In the genomic region with DNA sequence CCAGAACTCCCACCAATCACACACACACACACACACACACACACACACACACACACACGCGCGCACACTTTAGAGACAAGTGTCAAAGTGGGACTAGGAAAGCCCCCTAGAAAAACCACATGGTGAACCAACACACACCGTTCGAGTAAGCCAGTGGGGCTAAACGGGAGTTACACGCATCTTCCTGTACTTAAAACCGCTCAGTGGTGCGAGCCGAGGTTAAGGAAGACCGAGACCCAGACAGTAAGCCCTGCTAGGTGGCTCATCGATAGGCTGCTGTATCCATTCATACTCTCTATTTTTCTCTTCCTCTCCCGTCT, we compare ENCODE assay signal across 9 mouse cellular contexts. TPM values are rescaled to one million over a fixed set of nuclear protein-coding genes. Genes with fewer than 3 reads are reported as not detected.
DNase-seq lines count a peak whose midpoint lies in the region; ATAC-seq and TF ChIP-seq lines count a peak whose summit lies in the region.
"Had no signal": no experiment of that assay in that cellular context is flagged by ENCODE, and none has a peak within 500 bp of the region (broad histone marks: within the 10 kb centered on the region; RNA-seq: fewer than 3 reads in every experiment).

No protein-coding gene starts in this region.

- H3K9ac ChIP-seq in kidney, embryonic 15.5 days: peak overlapping the region; percentile 74
- peak overlapping the region; percentile 53 for H3K9ac ChIP-seq in embryonic facial prominence, embryonic 13.5 days
- peak overlapping the region; percentile 57 for H3K9ac ChIP-seq in intestine, embryonic 16.5 days (ENCODE audit: low read depth, low read length)

- H3K27ac ChIP-seq in kidney, embryonic 15.5 days: peak overlapping the region; percentile 98
- H3K27ac ChIP-seq in embryonic facial prominence, embryonic 13.5 days: no peak overlapping the region
- peak overlapping the region; percentile 59 for H3K27ac ChIP-seq in intestine, embryonic 16.5 days (ENCODE audit: low read length)
- peak overlapping the region; percentile 81 for H3K27ac ChIP-seq in olfactory bulb, adult 2 months (ENCODE audit: insufficient read depth, low read depth, low read length)

- peaks cover 36% of the 10 kb centered on the region for H3K4me1 ChIP-seq in kidney, embryonic 15.5 days
- peaks cover 16% of the 10 kb centered on the region for H3K4me1 ChIP-seq in embryonic facial prominence, embryonic 13.5 days
- no peaks in the 10 kb centered on the region for H3K4me1 ChIP-seq in intestine, embryonic 16.5 days (ENCODE audit: control insufficient read depth, insufficient read depth, low read length)
- H3K4me1 ChIP-seq in olfactory bulb, adult 2 months (ENCODE audit: control insufficient read depth, insufficient read depth, low read length): peaks cover 3% of the 10 kb centered on the region; the same call in 1 of the 2 replicates

- no peaks in the 10 kb centered on the region for H3K36me3 ChIP-seq in kidney, embryonic 15.5 days
- no peaks in the 10 kb centered on the region for H3K36me3 ChIP-seq in embryonic facial prominence, embryonic 13.5 days
- no peaks in the 10 kb centered on the region for H3K36me3 ChIP-seq in intestine, embryonic 16.5 days (ENCODE audit: control insufficient read depth, insufficient read depth, low read length)

- intact Hi-C loops in gastrocnemius, postnatal 36 days (cut with DNase I): no loop called here

- DNase-seq in kidney, postnatal 10 days: no peak
- no peak for DNase-seq in gastrocnemius, postnatal 36 days
- no peak for DNase-seq in adrenal gland, postnatal 36 days
- no peak for DNase-seq in left cerebral cortex, adult 11 months (ENCODE audit: low spot score)

- no peak for ATAC-seq in kidney, embryonic 15.5 days (replicated peaks; ENCODE audit: low FRiP score)
- ATAC-seq in embryonic facial prominence, embryonic 13.5 days (ENCODE audit: insufficient number of reproducible peaks, insufficient read depth, low FRiP score, low TSS enrichment, low read depth): no peak
- no peak for ATAC-seq in intestine, embryonic 16.5 days

- TF ChIP-seq CTCF in olfactory bulb, adult 2 months (IDR thresholded peaks at IDR 0.05; ENCODE audit: insufficient read depth, low read depth, low read length): no peak

- H3K4me3 ChIP-seq in kidney, embryonic 15.5 days (replicated peaks): peak overlapping the region; percentile 75
- peak overlapping the region; percentile 62 for H3K4me3 ChIP-seq in embryonic facial prominence, embryonic 13.5 days
- peak overlapping the region; percentile 39 for H3K4me3 ChIP-seq in intestine, embryonic 16.5 days (ENCODE audit: low read length)
- H3K4me3 ChIP-seq in olfactory bulb, adult 2 months (ENCODE audit: insufficient read depth, low read depth, low read length): peak overlapping the region; percentile 43
- H3K4me3 ChIP-seq: myocyte had no signal

- H3K27me3 ChIP-seq in kidney, embryonic 15.5 days: no peaks in the 10 kb centered on the region
- H3K27me3 ChIP-seq in embryonic facial prominence, embryonic 13.5 days: peaks cover 87% of the 10 kb centered on the region
- H3K27me3 ChIP-seq in intestine, embryonic 16.5 days (replicated peaks; ENCODE audit: control insufficient read depth, insufficient read depth, low read length): peaks cover 5% of the 10 kb centered on the region; the same call in 1 of the 2 replicates

- 0 out of 2 replicates have a peak, but pooled peaks have one; percentile 7 for TF ChIP-seq POLR2A in olfactory bulb, adult 2 months (IDR thresholded peaks at IDR 0.05; ENCODE audit: insufficient read depth, low read depth, low read length)

- under 1% methylated on average over 13 of the region's 13 CpGs for WGBS in kidney, embryonic 15.5 days
- WGBS in embryonic facial prominence, embryonic 13.5 days: 3% methylated on average over 13 of the region's 13 CpGs
- 5% methylated on average over 13 of the region's 13 CpGs for WGBS in intestine, embryonic 16.5 days
- 8% methylated on average over 13 of the region's 13 CpGs for WGBS in olfactory bulb, adult 2 months

- H3K9me3 ChIP-seq in kidney, embryonic 15.5 days (replicated peaks): no peaks in the 10 kb centered on the region
- no peaks in the 10 kb centered on the region for H3K9me3 ChIP-seq in embryonic facial prominence, embryonic 13.5 days
- no peaks in the 10 kb centered on the region for H3K9me3 ChIP-seq in intestine, embryonic 16.5 days (ENCODE audit: control insufficient read depth, low read length)

- peak overlapping the region; percentile 72 for H3K4me2 ChIP-seq in kidney, embryonic 15.5 days
- H3K4me2 ChIP-seq in embryonic facial prominence, embryonic 13.5 days: peak overlapping the region; percentile 72
- peak overlapping the region; percentile 75 for H3K4me2 ChIP-seq in intestine, embryonic 16.5 days (ENCODE audit: low read depth, low read length)

RNA-seq across cellular contexts. Expression of a gene that starts 6.6 kb away (rescaled TPM):
- polyA plus RNA-seq in kidney, embryonic 15.5 days (2015; fragmentation: Nextera tagmentation; extraction: Ambion mirVana): 85.5 and 94.3 TPM in 2 replicates
- 43.1 and 45.6 TPM in 2 replicates for polyA plus RNA-seq in embryonic facial prominence, embryonic 13.5 days (2015; fragmentation: Nextera tagmentation; extraction: Ambion mirVana)
- polyA plus RNA-seq in intestine, embryonic 16.5 days (2015; fragmentation: Nextera tagmentation; extraction: Ambion mirVana): 25.7 and 26.8 TPM in 2 replicates
- 180 and 356 TPM in 2 replicates for polyA plus RNA-seq in olfactory bulb, adult 2 months (2012; ENCODE audit: insufficient read depth, insufficient read length, low replicate concordance, missing spikeins)
- under 1 TPM; 0.86 to 0.97 TPM for total RNA-seq in gastrocnemius, postnatal 36 days (2021)
- total RNA-seq in adrenal gland, postnatal 36 days (2021): 100 to 1,000 TPM; 224 to 238 TPM
